Mouse (Mus musculus) cortical plate, adult 2 months (tissue): ENCODE measurements around the gene Wfdc10.

Experiments used
- CTCF ChIP-seq: fragments of 200-500 bp; IDR thresholded peaks from 2 replicates; pipeline ENCODE4 v1.5.1; 2011; ENCODE audit warnings: mild to moderate bottlenecking, control low read depth, low read length; ENCODE audit not compliant: insufficient read depth; ENCODE audit errors: extremely low read depth
- POLR2A ChIP-seq: fragments of 200-500 bp; IDR thresholded peaks from 2 replicates; pipeline ENCODE4 v1.6.1; 2011; ENCODE audit warnings: mild to moderate bottlenecking, low read length, control low read depth; ENCODE audit not compliant: insufficient read depth; ENCODE audit errors: extremely low read depth

- TF ChIP-seq CTCF (no peak), POLR2A (no peak)
Measured at GRCm38 (mm10) chr2:164608781-164609180, 47.1 kb upstream of the Wfdc10 start.
